Mouse (Mus musculus) 3T3-L1 (cell line): ENCODE measurements around the gene Ablim1.

Experiments used
- DNase-seq: peaks from one replicate; pipeline ENCODE4 v3.0.0-alpha.2; 2015; ENCODE audit warnings: low read depth, low spot score

Gene Ablim1

GRCm38 (mm10) chr19:57304666-57305065, 10.1 kb downstream of the Ablim1 start:
- DNase-seq = peak; percentile 80

- DNase-seq = no peak
Measured at GRCm38 (mm10) chr19:57301961-57302395, 12.7 kb downstream of the Ablim1 start.

- DNase-seq = peak; percentile 42
Measured at GRCm38 (mm10) chr19:57298006-57298405, 16.7 kb downstream of the Ablim1 start.

GRCm38 (mm10) chr19:57297447-57297846, 17.3 kb downstream of the Ablim1 start:
- peak; percentile 48 for DNase-seq

- peak; percentile 58 for DNase-seq
Measured at GRCm38 (mm10) chr19:57296539-57296938, 18.2 kb downstream of the Ablim1 start.

- DNase-seq = no peak
Measured at GRCm38 (mm10) chr19:57295521-57295920, 19.2 kb downstream of the Ablim1 start.

- DNase-seq = no peak
Measured at GRCm38 (mm10) chr19:57294356-57294755, 20.4 kb downstream of the Ablim1 start.

GRCm38 (mm10) chr19:57293737-57294136, 21.0 kb downstream of the Ablim1 start:
- no peak for DNase-seq

- peak; percentile 41 for DNase-seq
Measured at GRCm38 (mm10) chr19:57283310-57283709, 31.4 kb downstream of the Ablim1 start.

GRCm38 (mm10) chr19:57282642-57283041, 32.1 kb downstream of the Ablim1 start:
- DNase-seq = no peak

GRCm38 (mm10) chr19:57279666-57280065, 35.1 kb downstream of the Ablim1 start:
- DNase-seq = no peak

- DNase-seq = no peak
Measured at GRCm38 (mm10) chr19:57278263-57278662, 36.5 kb downstream of the Ablim1 start.

- no peak for DNase-seq
Measured at GRCm38 (mm10) chr19:57277010-57277409, 37.7 kb downstream of the Ablim1 start.

- DNase-seq = no peak
Measured at GRCm38 (mm10) chr19:57275166-57275953, 39.4 kb downstream of the Ablim1 start.

GRCm38 (mm10) chr19:57274717-57275116, 40.0 kb downstream of the Ablim1 start:
- DNase-seq = no peak

GRCm38 (mm10) chr19:57274286-57274685, 40.4 kb downstream of the Ablim1 start:
- no peak for DNase-seq

- DNase-seq = peak; percentile 99
Measured at GRCm38 (mm10) chr19:57272824-57273613, 41.7 kb downstream of the Ablim1 start.

GRCm38 (mm10) chr19:57271757-57272156, 43.0 kb downstream of the Ablim1 start:
- DNase-seq = no peak

- no peak for DNase-seq
Measured at GRCm38 (mm10) chr19:57270711-57271110, 44.0 kb downstream of the Ablim1 start.

GRCm38 (mm10) chr19:57269791-57270190, 44.9 kb downstream of the Ablim1 start:
- no peak for DNase-seq

GRCm38 (mm10) chr19:57267531-57267930, 47.2 kb downstream of the Ablim1 start:
- no peak for DNase-seq

GRCm38 (mm10) chr19:57266374-57267085, 48.2 kb downstream of the Ablim1 start:
- DNase-seq = no peak
